ENCODE assay signal across 8 mouse cellular contexts in the genomic region with DNA sequence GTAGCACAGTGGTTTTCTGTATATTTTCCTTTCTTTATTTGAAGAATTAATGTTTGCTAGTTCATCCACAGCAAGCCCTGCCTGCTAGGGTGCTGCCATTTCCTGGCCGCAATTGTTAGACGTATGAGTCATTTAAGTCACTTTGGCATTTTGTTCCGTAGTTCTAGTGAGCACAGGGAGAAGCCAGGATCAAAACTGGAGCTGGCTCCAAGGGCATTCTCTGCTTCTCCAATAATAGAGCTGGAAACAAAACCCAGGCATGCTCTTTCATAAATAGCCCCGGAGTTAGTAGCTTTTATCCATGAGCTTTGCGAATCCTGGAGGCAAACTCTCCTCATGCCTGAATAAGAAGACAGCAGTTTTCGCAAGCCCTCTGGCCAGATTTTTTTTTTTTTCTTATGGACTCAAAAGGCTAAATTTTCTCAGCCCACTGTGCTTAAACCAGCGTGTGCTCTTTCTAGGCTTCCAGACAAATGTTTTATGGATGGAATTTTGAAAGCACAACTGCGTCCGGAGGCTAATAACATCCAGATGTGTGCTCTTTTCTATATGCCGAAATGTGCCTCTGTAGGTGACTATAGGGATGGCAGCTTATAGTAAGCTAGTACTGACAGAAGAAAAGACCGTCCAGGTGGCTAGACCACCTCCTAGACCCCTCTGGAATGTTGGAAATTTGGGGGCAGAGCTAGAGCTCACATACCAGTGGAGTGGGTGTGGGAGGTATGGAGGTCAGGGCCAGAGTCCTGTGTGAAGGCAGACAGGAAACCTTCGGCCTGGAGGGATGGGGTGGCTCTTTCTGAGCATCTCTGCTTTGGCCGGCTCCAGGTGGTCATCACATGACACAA. TPM values are rescaled to one million over a fixed set of nuclear protein-coding genes. Genes with fewer than 3 reads are reported as not detected.
DNase-seq lines count a peak whose midpoint lies in the region; ATAC-seq and TF ChIP-seq lines count a peak whose summit lies in the region.

No protein-coding gene starts in this region.

- peak overlapping the region; percentile 92 for H3K4me3 ChIP-seq in layer of hippocampus, adult 2 months
- peak overlapping the region; percentile 66 for H3K4me3 ChIP-seq in intestine, postnatal 0 days (ENCODE audit: low read depth, low read length)
- H3K4me3 ChIP-seq in neural tube, embryonic 12.5 days = peak overlapping the region; percentile 61

- peak; percentile 58 for TF ChIP-seq CTCF in layer of hippocampus, adult 2 months (conservative IDR thresholded peaks at IDR 0.05)
- peak; percentile 42 for TF ChIP-seq CTCF in intestine, postnatal 0 days (IDR thresholded peaks at IDR 0.05; ENCODE audit: low read depth)

- H3K9ac ChIP-seq in intestine, postnatal 0 days (ENCODE audit: low read depth, low read length) = peak overlapping the region; percentile 85; the same call in 1 of the 2 replicates
- peak overlapping the region; percentile 81; the same call in 1 of the 2 replicates for H3K9ac ChIP-seq in neural tube, embryonic 12.5 days

- peak overlapping the region; percentile 94 for H3K4me2 ChIP-seq in intestine, postnatal 0 days (replicated peaks; ENCODE audit: low read depth)
- H3K4me2 ChIP-seq in neural tube, embryonic 12.5 days (replicated peaks) = peak overlapping the region; percentile 98

- DNase-seq in layer of hippocampus, adult 2 months (ENCODE audit: low spot score in 2 of 2) = no peak
- no peak for DNase-seq in layer of hippocampus, postnatal 10 days (ENCODE audit: low spot score in 2 of 2)
- peak; percentile 20 for DNase-seq in WW6 (ENCODE audit: low read depth, low spot score)
- DNase-seq in forelimb bud, embryonic 11.5 days (ENCODE audit: low read depth, low spot score) = peak; percentile 90
- DNase-seq in layer of hippocampus, postnatal 36 days = no peak
- no peak for DNase-seq in c-Kit-positive CD71-positive TER-119-positive erythroid progenitor cells, embryonic 14.5 days (ENCODE audit: low spot score)

- 21% methylated on average over 13 of the region's 13 CpGs for WGBS in intestine, postnatal 0 days
- 26% methylated on average over 13 of the region's 13 CpGs for WGBS in neural tube, embryonic 12.5 days

- no peaks in the 10 kb centered on the region for H3K4me1 ChIP-seq in intestine, postnatal 0 days (replicated peaks; ENCODE audit: control insufficient read depth, insufficient read depth, low read length)
- H3K4me1 ChIP-seq in neural tube, embryonic 12.5 days = no peaks in the 10 kb centered on the region

- H3K27me3 ChIP-seq in intestine, postnatal 0 days (replicated peaks; ENCODE audit: control insufficient read depth, insufficient read depth, low read length) = no peaks in the 10 kb centered on the region
- H3K27me3 ChIP-seq in neural tube, embryonic 12.5 days (replicated peaks) = no peaks in the 10 kb centered on the region

- no peaks in the 10 kb centered on the region for H3K9me3 ChIP-seq in intestine, postnatal 0 days (ENCODE audit: control insufficient read depth)
- no peaks in the 10 kb centered on the region for H3K9me3 ChIP-seq in neural tube, embryonic 12.5 days

- peak; percentile 44 for ATAC-seq in intestine, postnatal 0 days
- peak; percentile 73 for ATAC-seq in neural tube, embryonic 12.5 days (ENCODE audit: low FRiP score, low read depth)

- peak overlapping the region; percentile 82 for H3K27ac ChIP-seq in layer of hippocampus, adult 2 months
- no peak overlapping the region; the same call in 1 of the 2 replicates for H3K27ac ChIP-seq in intestine, postnatal 0 days (ENCODE audit: low read depth, low read length)
- H3K27ac ChIP-seq in neural tube, embryonic 12.5 days = no peak overlapping the region

- peaks cover 17% of the 10 kb centered on the region for H3K36me3 ChIP-seq in intestine, postnatal 0 days (ENCODE audit: control insufficient read depth, insufficient read depth)
- 0 out of 2 replicates have a peak, but pooled peaks cover under 1% of the 10 kb centered on the region for H3K36me3 ChIP-seq in neural tube, embryonic 12.5 days

RNA-seq across cellular contexts. Expression of a gene that starts 0.6 kb away (rescaled TPM):
- total RNA-seq in layer of hippocampus, adult 2 months (2021) = 10 to 100 TPM; 52.8 to 55.9 TPM
- 10 to 100 TPM; 72.4 to 74.9 TPM for total RNA-seq in layer of hippocampus, postnatal 10 days (2021)
- 742 and 817 TPM in 2 replicates for polyA plus RNA-seq in intestine, postnatal 0 days (2015; fragmentation: Nextera tagmentation; extraction: Ambion mirVana)
- polyA plus RNA-seq in neural tube, embryonic 12.5 days (2016; fragmentation: Nextera tagmentation; extraction: Ambion mirVana) = 108 and 114 TPM in 2 replicates
- 10 to 100 TPM; 46.5 to 50.0 TPM for total RNA-seq in layer of hippocampus, postnatal 36 days (2021)

RNA-seq across cellular contexts. Expression of a gene that starts 11.2 kb away (rescaled TPM):
- 1 to 10 TPM; 2.9 to 3.5 TPM for total RNA-seq in layer of hippocampus, adult 2 months (2021)
- 1 to 10 TPM; 1.3 to 1.4 TPM for total RNA-seq in layer of hippocampus, postnatal 10 days (2021)
- polyA plus RNA-seq in intestine, postnatal 0 days (2015; fragmentation: Nextera tagmentation; extraction: Ambion mirVana) = 0.95 and 0.98 TPM in 2 replicates
- 0.73 and 0.98 TPM in 2 replicates for polyA plus RNA-seq in neural tube, embryonic 12.5 days (2016; fragmentation: Nextera tagmentation; extraction: Ambion mirVana)
- 1 to 10 TPM; 2.7 to 3.1 TPM for total RNA-seq in layer of hippocampus, postnatal 36 days (2021)

Comparison
In these comparisons a context has a peak if more than half of its experiments do, and no peak if none do; other contexts are left out.
1. DNase-seq: peak in WW6 (single experiment) and forelimb bud, embryonic 11.5 days (single experiment); none in layer of hippocampus, adult 2 months (0 of 2), layer of hippocampus, postnatal 10 days (0 of 2), layer of hippocampus, postnatal 36 days (0 of 2) and c-Kit-positive CD71-positive TER-119-positive erythroid progenitor cells, embryonic 14.5 days (single experiment).
2. Peak in every context shown above with its lines, with median percentiles within 50 percentile points of each other: H3K4me3 ChIP-seq.